Mouse (Mus musculus) cerebellum, postnatal 25 days (tissue): Measurements from ENCODE around the gene 9230104L09Rik.

Source experiments
- DNase-seq, 2 experiments: peaks; one replicate each; pipeline ENCODE4 v3.0.0; 2021; ENCODE audit warnings: mixed read lengths in 2 of 2

Gene 9230104L09Rik

GRCm38 (mm10) chr2:148856630-148857400 is 8.0 kb downstream of the 9230104L09Rik start:
- DNase-seq = no peak

- peak; percentile 76 to 81 for DNase-seq
These were observed 13.5 kb downstream of the 9230104L09Rik start for GRCm38 (mm10) chr2:148851116-148851906.

- no peak for DNase-seq
These were observed 25.6 kb downstream of the 9230104L09Rik start for GRCm38 (mm10) chr2:148839224-148839623.

GRCm38 (mm10) chr2:148838075-148838777 is 26.6 kb downstream of the 9230104L09Rik start:
- DNase-seq = no peak

- DNase-seq = no peak
These were observed 29.9 kb downstream of the 9230104L09Rik start, which contains the start of gene Cst9 for GRCm38 (mm10) chr2:148834912-148835311. Gene Cst9 (plus strand): TSS chr2:148835147.

GRCm38 (mm10) chr2:148825986-148826385 is 38.9 kb downstream of the 9230104L09Rik start:
- no peak for DNase-seq

- DNase-seq = no peak
These were observed 44.9 kb downstream of the 9230104L09Rik start, which contains the start of gene Cst13 for GRCm38 (mm10) chr2:148819909-148820308. Gene Cst13 (plus strand): TSS chr2:148820081.

GRCm38 (mm10) chr2:148806696-148807095 is 58.1 kb downstream of the 9230104L09Rik start:
- DNase-seq = no peak

GRCm38 (mm10) chr2:148801491-148801921 is 63.3 kb downstream of the 9230104L09Rik start:
- DNase-seq = peak; percentile 70 to 82

- no peak for DNase-seq
These were observed 66.4 kb downstream of the 9230104L09Rik start, which contains the start of gene Cst8 for GRCm38 (mm10) chr2:148798485-148798884. Gene Cst8 (plus strand): TSS chr2:148798785.
